Mouse (Mus musculus): Measurements from ENCODE around the gene Fgb. TPM values are rescaled to one million over a fixed set of nuclear protein-coding genes. Genes with fewer than 3 reads are reported as not detected.

Fgb gene
- total and polyA plus RNA-seq, 3 experiments, result not detected

DNA sequence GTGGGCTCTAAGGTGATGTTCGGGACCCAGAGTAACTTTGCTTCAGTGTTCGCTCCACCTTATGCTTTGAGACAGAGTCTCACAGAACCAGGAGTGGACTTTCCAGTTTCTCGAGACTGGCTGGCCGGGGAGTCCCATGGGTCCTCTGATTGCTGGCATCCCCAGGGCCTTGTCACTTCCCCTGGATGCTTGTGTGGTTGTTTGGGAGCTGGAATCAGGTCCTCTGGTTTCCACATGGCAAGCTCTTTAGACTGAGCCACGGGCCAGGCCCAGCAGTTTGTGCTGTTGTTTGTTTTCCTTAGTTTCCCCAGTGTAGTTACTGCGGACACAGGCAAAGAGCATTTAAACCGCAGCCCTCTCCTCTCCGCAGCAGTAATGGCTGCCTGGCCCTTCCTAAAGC lies 15.9 kb downstream of the Fgb start:
- no peaks in the 10 kb centered on the region for H3K36me3 ChIP-seq (replicated peaks in 1 of 2; ENCODE audit: control insufficient read depth in 1 of 2, insufficient read depth in 1 of 2, low read length in 1 of 2)
- H3K27me3 ChIP-seq (replicated peaks), result no peaks in the 10 kb centered on the region
- no peaks in the 10 kb centered on the region for H3K4me1 ChIP-seq (ENCODE audit: control insufficient read depth in 1 of 2, insufficient read depth in 2 of 2)
- no peak overlapping the region for H3K4me3 ChIP-seq (replicated peaks in 1 of 3; ENCODE audit: low read depth in 2 of 3, low read length in 2 of 3, poor library complexity in 1 of 3)
- no peaks in the 10 kb centered on the region for H3K9me3 ChIP-seq (replicated peaks; ENCODE audit: low read length)
- no peaks in the 10 kb centered on the region for H3K79me2 ChIP-seq (replicated peaks; ENCODE audit: control insufficient read depth, extremely low read depth, insufficient read depth, poor library complexity, severe bottlenecking)
- dilution Hi-C loops (cut with MboI; ENCODE audit: extremely low pct_ligation_motif_present, extremely low pct_unique_long_range_greater_than_20kb, low sequenced_read_pairs) (no loop called here), in situ Hi-C loops (cut with MboI; ENCODE audit: low pct_ligation_motif_present, low pct_unique_long_range_greater_than_20kb, low sequenced_read_pairs) (no loop called here)
- no peak for DNase-seq (ENCODE audit: extremely low read depth)
- no peak overlapping the region for H3K4me2 ChIP-seq (ENCODE audit: insufficient read depth, low read depth, poor library complexity, severe bottlenecking)
- H3K9ac ChIP-seq (ENCODE audit: insufficient read depth, low read depth), result no peak overlapping the region
- TF ChIP-seq JUND (conservative IDR thresholded peaks at IDR 0.05; ENCODE audit: low read depth, low read length) (no peak), NELFE (IDR thresholded peaks at IDR 0.05; ENCODE audit: low read depth, low read length) (no peak), SIN3A (IDR thresholded peaks at IDR 0.05; ENCODE audit: low read length) (no peak), MXI1 (IDR thresholded peaks at IDR 0.05; ENCODE audit: low read depth, low read length) (no peak), JUN (IDR thresholded peaks at IDR 0.05; ENCODE audit: insufficient read depth, low read depth, low read length) (no peak), ZKSCAN1 (IDR thresholded peaks at IDR 0.05; ENCODE audit: borderline replicate concordance, low read depth, low read length) (no peak)
- no peak overlapping the region for H3K27ac ChIP-seq (ENCODE audit: insufficient read depth, low read depth)

DNA sequence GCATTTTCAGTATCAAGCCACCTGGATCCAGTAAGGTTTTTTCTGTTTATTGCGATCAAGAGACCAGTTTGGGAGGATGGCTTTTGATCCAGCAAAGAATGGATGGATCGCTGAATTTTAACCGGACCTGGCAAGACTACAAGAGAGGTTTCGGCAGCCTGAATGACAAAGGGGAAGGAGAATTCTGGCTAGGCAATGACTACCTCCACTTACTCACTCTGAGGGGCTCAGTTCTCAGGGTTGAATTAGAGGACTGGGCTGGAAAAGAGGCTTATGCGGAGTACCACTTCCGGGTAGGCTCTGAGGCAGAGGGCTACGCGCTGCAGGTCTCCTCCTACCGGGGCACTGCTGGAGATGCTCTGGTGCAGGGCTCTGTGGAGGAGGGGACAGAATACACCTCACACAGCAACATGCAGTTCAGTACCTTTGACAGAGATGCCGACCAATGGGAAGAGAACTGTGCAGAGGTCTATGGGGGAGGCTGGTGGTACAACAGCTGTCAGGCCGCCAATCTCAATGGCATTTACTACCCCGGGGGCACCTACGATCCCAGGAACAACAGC lies 16.8 kb downstream of the Fgb start:
- Histone ChIP-seq H3K4me3 (replicated peaks in 1 of 3; ENCODE audit: low read depth in 2 of 3, low read length in 2 of 3, poor library complexity in 1 of 3) (no peak overlapping the region), H3K27ac (ENCODE audit: insufficient read depth, low read depth) (no peak overlapping the region), H3K4me2 (ENCODE audit: insufficient read depth, low read depth, poor library complexity, severe bottlenecking) (no peak overlapping the region), H3K9me3 (replicated peaks; ENCODE audit: low read length) (no peaks in the 10 kb centered on the region), H3K4me1 (ENCODE audit: control insufficient read depth in 1 of 2, insufficient read depth in 2 of 2) (no peaks in the 10 kb centered on the region), H3K27me3 (replicated peaks) (no peaks in the 10 kb centered on the region), H3K79me2 (replicated peaks; ENCODE audit: control insufficient read depth, extremely low read depth, insufficient read depth, poor library complexity, severe bottlenecking) (no peaks in the 10 kb centered on the region), H3K36me3 (replicated peaks in 1 of 2; ENCODE audit: control insufficient read depth in 1 of 2, insufficient read depth in 1 of 2, low read length in 1 of 2) (no peaks in the 10 kb centered on the region), H3K9ac (ENCODE audit: insufficient read depth, low read depth) (no peak overlapping the region)
- TF ChIP-seq MAX (IDR thresholded peaks at IDR 0.05; ENCODE audit: low read length) (no peak), ZC3H11A (IDR thresholded peaks at IDR 0.05; ENCODE audit: low read depth, low read length) (no peak), TCF12 (IDR thresholded peaks at IDR 0.05; ENCODE audit: low read depth, low read length) (no peak), RAD21 (IDR thresholded peaks at IDR 0.05; ENCODE audit: low read depth, low read length) (no peak), ELF1 (IDR thresholded peaks at IDR 0.05; ENCODE audit: low read depth, low read length) (no peak), CTCF (conservative IDR thresholded peaks at IDR 0.05 in 1 of 2, IDR thresholded peaks at IDR 0.05 in 1 of 2; ENCODE audit: low read depth in 2 of 2, low read length in 2 of 2) (no peak), ZMIZ1 (IDR thresholded peaks at IDR 0.05; ENCODE audit: low read depth, low read length) (no peak), KAT2A (IDR thresholded peaks at IDR 0.05; ENCODE audit: insufficient replicate concordance, low read length) (no peak), HCFC1 (IDR thresholded peaks at IDR 0.05; ENCODE audit: low read depth, low read length) (no peak), ZNF384 (IDR thresholded peaks at IDR 0.05; ENCODE audit: low read depth, low read length) (no peak), SMC3 (IDR thresholded peaks at IDR 0.05; ENCODE audit: low read depth, low read length) (no peak), E2F4 (IDR thresholded peaks at IDR 0.05; ENCODE audit: insufficient replicate concordance, low read depth, low read length) (no peak), PAX5 (IDR thresholded peaks at IDR 0.05; ENCODE audit: low read length) (no peak), CHD1 (IDR thresholded peaks at IDR 0.05; ENCODE audit: low read depth, low read length) (no peak), MAFK (IDR thresholded peaks at IDR 0.05; ENCODE audit: insufficient replicate concordance, low read length) (no peak), POLR2A (IDR thresholded peaks at IDR 0.05; ENCODE audit: low read depth, low read length) (no peak), MXI1 (IDR thresholded peaks at IDR 0.05; ENCODE audit: low read depth, low read length) (no peak), TBP (conservative IDR thresholded peaks at IDR 0.05; ENCODE audit: low read depth, low read length) (no peak), RCOR1 (conservative IDR thresholded peaks at IDR 0.05; ENCODE audit: low read depth, low read length) (no peak)
- DNase-seq (ENCODE audit: extremely low read depth), result no peak
- in situ Hi-C loops (cut with MboI; ENCODE audit: low pct_ligation_motif_present, low pct_unique_long_range_greater_than_20kb, low sequenced_read_pairs), result no loop called here
- dilution Hi-C loops (cut with MboI; ENCODE audit: extremely low pct_ligation_motif_present, extremely low pct_unique_long_range_greater_than_20kb, low sequenced_read_pairs), result no loop called here
